Mouse (Mus musculus) gastrocnemius, adult 2 months (tissue): ENCODE data around the gene Rab32. TPM values are rescaled to one million over a fixed set of nuclear protein-coding genes. Genes with fewer than 3 reads are reported as not detected.
"Not testable (repeated sequence)": the region's sequence is repeated elsewhere in the genome, so short reads cannot be mapped to it uniquely, and the experiment has no call there.

ENCODE experiments used
- DNase-seq: peaks from one replicate; pipeline ENCODE4 v3.0.0; 2022
- H3K27ac ChIP-seq: fragments of 200-600 bp; 2 replicates; pipeline ENCODE4 v1.8.1; 2022; ENCODE audit warnings: mild to moderate bottlenecking
- H3K4me3 ChIP-seq: fragments of 200-600 bp; 2 replicates; pipeline ENCODE4 v1.8.1; 2022; ENCODE audit warnings: mild to moderate bottlenecking, moderate library complexity
- CTCF ChIP-seq: fragments of 200-600 bp; IDR thresholded peaks from 2 replicates; pipeline ENCODE4 v1.8.1; 2022; ENCODE audit warnings: antibody characterized with exemption, mild to moderate bottlenecking, moderate library complexity
- intact Hi-C: fragments of 180-260 bp; cut with DNase I; formaldehyde crosslinking; loops from one replicate; pipeline ENCODE4 v1.15.1; 2025
- long read RNA-seq, 2 experiments: library from polyadenylated mRNA; stranded (forward); transcript quantifications; one replicate each; pipeline ENCODE4 v2.0.0; 2021
- total RNA-seq, 2 experiments: library from RNA; stranded (reverse); gene quantifications; 2 replicates each; pipeline ENCODE4 v1.2.3; 2021

The Rab32 gene
- under 1 TPM; 0.87 to 0.98 TPM for total RNA-seq
- long read RNA-seq, experiment 1, partial matches to known transcripts = 1 of 3 reads
- long read RNA-seq, experiment 1, other reads (novel, unspliced or antisense) = 0 of 3 reads
- long read RNA-seq, experiment 2, partial matches to known transcripts = 0 of 1 reads
- long read RNA-seq, experiment 2, other reads (novel, unspliced or antisense) = 0 of 1 reads

DNA sequence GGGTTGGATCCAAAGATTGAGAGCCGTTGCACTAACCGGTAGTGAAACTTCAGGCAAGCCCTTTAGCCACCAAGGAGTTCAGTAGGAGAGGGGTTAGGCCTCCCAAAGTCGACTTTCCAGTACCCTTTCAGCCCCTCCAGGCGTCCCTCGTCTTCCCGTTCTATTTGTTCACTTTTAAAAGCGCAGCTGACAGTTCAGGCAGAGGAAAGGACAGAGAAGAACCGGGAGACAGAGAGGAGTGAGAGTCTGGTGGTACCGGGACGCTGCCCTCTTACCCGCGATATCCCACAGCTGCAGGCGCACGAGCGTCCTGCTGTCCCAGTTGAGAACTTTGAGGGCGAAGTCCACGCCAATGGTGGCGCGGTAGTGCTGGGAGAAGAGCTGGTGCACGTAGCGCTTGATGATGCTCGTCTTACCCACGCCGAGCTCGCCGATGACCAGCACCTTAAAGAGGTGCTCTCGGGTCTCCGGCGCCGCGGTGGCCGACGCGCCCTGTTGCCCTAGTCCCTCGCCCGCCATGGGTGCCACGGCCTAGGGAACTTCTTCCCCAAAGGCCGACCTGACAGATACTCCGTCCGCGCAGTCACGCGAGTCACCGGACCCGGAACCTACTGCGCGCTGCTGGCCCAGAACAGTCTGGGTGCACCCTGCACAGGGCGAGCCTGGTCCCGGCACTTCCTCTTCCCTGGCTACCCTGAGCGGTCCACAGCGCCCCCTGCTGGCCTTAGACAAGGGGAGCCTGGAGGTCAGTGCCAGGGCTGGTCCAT lies at the start of gene Rab32:
Gene Rab32, minus strand, starts transcription at position 696 of the 767 bp plus-strand sequence.
- peak within 1 kb of the TSS; percentile 83 for H3K27ac ChIP-seq
- TF ChIP-seq CTCF = peak; percentile 99

DNA sequence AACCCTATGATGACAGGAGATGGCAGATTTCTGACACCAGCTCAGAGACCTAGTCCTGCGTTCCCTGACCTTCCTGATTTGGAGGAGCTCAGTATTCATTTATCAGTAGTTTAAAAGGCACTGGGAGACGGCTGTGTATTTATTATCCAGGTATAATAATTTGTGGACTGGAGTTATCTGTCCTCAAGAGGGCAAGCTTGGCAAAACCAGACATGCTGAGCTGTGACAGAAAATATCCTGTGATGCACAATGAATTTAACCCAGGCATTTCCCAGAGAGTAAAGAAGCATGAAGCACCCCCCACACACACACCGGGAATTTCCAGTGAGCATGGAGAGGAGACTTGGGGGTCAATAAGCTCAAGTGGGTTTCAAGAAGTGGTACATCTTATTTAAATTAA lies 42.7 kb upstream of the Rab32 start:
- Histone ChIP-seq H3K4me3 (no peak overlapping the region), H3K27ac (no peak overlapping the region)
- TF ChIP-seq CTCF = no peak
- intact Hi-C loops = no loop called here
- no peak for DNase-seq

More for the DNA sequence above, at the start of gene Rab32:
- DNase-seq = peak; percentile 94
- H3K4me3 ChIP-seq = peak within 1 kb of the TSS; percentile 91
- intact Hi-C loops = loop anchor here (1.0 to 10.0 kb wide), 3 partner anchors 150 to 733 kb away; no protein-coding TSS in a partner anchor

DNA sequence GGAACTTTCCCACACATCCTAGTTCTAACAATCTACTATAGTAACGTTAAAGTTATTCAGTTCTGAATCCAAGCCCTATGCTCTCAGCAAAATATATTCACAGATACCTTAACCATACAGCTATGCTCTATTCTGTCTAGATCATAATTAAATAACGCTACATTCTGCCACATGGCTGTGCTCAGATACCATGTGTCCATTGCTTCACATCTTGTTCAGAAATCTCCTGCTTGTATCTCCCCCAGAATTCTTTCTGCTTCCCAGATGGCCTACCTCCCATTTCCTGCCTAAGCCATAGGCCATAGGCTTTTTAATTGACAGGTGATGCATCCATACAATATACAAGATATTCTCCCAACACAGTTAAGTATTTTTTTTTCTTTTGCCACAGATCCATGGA lies 39.4 kb upstream of the Rab32 start:
- DNase-seq, H3K27ac ChIP-seq, H3K4me3 ChIP-seq, intact Hi-C loops: not testable (repeated sequence)

DNA sequence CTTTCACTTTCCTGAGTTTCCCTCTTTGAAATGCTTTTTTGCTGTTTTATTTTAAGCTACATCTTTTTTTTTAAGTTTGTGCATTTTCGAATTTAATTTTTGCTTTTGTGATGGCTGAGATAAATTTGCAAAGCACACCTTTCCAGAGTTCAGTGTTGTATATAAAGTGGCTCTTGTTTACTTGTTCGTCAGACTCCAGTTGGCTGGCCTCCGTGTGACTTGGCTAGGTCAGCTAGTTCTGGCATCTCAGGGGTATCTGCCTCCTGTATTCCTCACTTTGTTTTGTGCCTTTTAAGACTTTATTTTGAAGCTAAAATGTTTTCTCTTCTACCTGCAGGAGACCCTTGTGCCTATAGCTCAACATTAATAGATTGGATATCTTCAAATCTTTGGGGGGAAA lies 22.7 kb upstream of the Rab32 start:
- Histone ChIP-seq H3K4me3 (no peak overlapping the region), H3K27ac (no peak overlapping the region)
- intact Hi-C loops = no loop called here
- TF ChIP-seq CTCF = no peak
- DNase-seq = no peak

DNA sequence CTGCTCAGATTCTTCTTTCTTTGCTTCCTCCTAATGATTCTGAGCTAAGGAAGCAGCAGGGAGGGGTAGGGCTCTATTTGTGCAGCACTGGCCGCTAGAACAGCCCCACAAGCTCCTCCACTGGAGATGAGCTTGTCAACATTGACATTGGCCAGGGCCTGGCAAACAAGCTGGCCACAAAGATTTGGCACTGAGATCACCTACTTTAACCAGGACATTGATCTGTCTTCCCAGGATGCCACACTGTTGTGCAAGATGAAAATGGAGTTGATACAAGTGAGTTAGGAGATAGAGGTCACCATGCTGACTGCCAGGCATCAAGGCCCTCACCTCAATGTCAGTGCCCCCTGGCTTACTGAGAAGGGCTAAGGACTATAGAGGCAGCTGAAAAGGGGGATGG lies 21.8 kb upstream of the Rab32 start:
- DNase-seq = no peak
- no peak overlapping the region for H3K27ac ChIP-seq
- intact Hi-C loops = no loop called here
- no peak overlapping the region for H3K4me3 ChIP-seq
- no peak for TF ChIP-seq CTCF

DNA sequence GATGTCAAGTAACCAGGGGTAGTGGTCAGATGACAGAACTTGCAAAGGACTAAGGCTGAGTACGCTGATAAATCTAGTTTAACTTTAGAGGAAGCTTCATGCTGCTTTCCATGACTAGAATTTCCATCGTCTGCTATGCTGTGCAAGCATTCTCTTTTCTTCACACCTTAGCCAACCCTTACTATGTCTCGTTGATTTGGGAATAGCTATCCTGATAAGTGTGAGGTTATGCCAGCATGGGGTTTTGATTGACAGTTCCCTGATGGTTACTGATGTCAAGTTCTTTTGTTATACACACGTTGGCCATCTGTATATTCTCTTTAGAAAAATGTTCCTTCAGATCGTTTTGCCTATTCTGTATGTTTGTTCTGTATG lies 259 bp upstream of the Rab32 start:
- Histone ChIP-seq H3K4me3 (peak overlapping the region; percentile 91), H3K27ac (no peak overlapping the region)
- no peak for TF ChIP-seq CTCF
- DNase-seq = no peak
- intact Hi-C loops = loop anchor here (1.0 to 10.0 kb wide), 3 partner anchors 151 to 734 kb away; no protein-coding TSS in a partner anchor

DNA sequence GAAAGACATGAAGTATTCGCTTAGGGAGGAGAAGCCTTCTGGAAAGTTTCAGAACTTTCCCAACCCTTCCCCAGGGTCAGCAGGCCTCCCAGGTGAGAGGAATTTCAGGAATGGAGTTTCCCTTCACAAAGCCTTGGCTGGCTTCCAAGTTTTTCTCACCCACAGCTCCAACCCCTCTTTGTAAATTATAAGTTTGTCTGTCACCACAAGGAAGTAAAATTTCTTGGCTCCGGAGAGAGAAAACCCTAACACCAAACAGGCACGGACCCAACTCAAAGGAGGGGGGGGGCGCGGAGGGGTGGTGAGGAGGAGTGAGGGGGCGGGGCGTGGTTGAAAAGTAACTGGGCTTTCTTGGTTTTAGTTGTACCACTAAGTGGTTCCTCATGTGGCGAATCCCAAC lies 980 bp downstream of the Rab32 start:
- Histone ChIP-seq H3K27ac (peak overlapping the region; percentile 83), H3K4me3 (peak overlapping the region; percentile 91)
- intact Hi-C loops = loop anchor here (5.0 to 10.0 kb wide), 2 partner anchors 200 to 732 kb away; no protein-coding TSS in a partner anchor
- TF ChIP-seq CTCF = no peak
- DNase-seq = peak; percentile 31

DNA sequence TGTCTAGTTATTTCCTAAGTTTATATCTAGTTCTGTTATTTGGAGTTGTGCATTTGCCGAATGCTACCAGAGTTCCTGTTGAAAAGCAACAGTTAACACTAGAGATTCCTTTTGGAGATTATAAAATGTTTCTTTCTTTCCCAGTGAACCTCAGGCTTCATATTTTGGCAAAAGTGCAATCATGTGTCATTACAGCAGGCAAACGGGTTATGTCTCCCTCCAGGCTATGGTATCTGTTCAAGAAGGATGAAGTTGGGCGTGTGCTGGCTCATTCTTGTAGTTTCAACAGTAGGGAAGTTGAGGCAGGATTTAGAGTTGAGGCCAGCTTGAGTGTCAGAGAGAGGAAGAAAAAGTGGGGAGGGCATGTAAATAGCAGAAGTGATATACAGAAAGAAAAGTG lies 2.4 kb downstream of the Rab32 start:
- no peak overlapping the region for H3K4me3 ChIP-seq
- no peak for DNase-seq
- no peak for TF ChIP-seq CTCF
- intact Hi-C loops = loop anchor here (2.0 to 10.0 kb wide), 3 partner anchors 147 to 731 kb away; no protein-coding TSS in a partner anchor
- no peak overlapping the region for H3K27ac ChIP-seq

DNA sequence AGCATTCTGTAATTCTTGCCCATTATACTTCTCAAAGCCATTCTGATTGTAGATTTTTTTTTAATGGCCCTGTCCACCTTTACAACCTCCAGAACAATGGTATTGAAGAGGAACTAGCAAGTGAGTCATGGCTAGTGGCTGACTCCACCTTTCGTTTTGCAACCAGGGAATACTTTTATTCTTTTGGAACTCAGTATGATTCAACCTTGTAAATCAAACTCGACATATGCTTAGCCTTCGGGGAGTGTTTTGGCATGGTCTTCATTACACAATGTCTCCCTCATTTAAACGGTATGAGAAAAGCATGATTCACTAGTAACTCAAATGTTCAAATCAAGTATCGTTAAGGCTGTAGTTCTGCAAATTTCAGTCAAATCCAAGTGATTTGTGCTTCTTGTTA lies 2.8 kb downstream of the Rab32 start:
- TF ChIP-seq CTCF = no peak
- Histone ChIP-seq H3K27ac (no peak overlapping the region), H3K4me3 (no peak overlapping the region)
- DNase-seq = no peak
- intact Hi-C loops = loop anchor here (2.0 to 10.0 kb wide), 3 partner anchors 146 to 730 kb away; no protein-coding TSS in a partner anchor

DNA sequence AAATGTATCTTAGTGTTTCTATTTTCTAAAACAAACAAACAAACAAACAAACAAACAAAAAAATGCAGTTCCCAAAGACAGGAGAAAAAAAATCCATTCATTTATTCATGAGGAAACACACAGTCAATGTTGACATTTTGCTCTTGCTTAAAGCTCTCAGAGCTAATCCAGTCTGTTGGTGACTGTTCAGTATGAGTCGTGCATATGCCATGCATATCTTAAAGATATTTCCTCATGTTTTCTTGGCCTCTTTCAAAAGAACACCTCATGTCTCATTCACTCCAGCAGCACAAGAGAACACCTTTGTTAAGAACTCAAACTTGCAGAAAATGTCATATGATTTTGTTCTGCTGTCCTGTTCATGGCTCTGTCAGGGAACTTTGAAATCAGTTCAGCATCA lies 7.9 kb downstream of the Rab32 start:
- no peak for TF ChIP-seq CTCF
- H3K4me3 ChIP-seq = no peak overlapping the region
- intact Hi-C loops = loop anchor here (10.0 kb wide), 1 partner anchor 725 kb away; no protein-coding TSS in a partner anchor
- no peak overlapping the region for H3K27ac ChIP-seq
- DNase-seq = no peak

DNA sequence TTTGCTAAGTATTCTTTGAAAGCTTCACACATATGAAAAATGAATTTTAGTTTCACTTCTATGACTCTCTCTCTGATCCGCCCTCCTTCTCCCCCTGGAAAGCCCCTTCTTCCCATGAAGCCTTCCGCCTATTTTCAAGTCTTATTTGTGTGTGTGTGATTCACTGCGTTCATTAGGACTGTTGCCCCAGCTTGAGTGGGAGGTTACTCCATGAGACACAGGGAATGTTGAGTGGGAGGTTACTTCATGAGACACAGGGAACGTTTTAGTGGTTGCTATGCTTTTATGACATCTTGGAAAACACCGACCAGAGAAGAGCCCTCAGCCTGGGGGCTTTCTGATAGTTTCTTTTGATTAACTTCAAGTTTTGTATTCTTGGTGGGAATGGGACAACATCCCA lies 11.4 kb downstream of the Rab32 start:
- intact Hi-C loops = no loop called here
- Histone ChIP-seq H3K27ac (no peak overlapping the region), H3K4me3 (no peak overlapping the region)
- DNase-seq = no peak
- no peak for TF ChIP-seq CTCF

DNA sequence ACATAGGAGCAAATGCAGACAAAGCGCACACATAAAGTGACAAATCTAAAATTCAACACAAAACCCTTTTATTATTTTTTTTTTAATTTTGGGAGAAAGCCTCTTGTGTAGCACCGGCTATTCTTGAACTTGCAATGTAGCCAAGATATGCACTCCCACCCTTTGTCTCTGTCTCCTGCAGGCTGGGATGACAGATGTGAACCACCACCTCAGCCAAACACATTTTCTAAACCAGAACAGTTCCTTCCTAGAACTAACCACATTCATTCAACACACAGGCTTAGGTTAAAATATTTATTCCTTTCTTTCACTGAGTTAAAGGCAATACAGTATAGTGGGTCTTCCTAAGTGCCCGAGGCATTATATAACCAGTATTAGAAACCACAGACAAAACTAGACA lies 13.1 kb downstream of the Rab32 start:
- Histone ChIP-seq H3K27ac (no peak overlapping the region), H3K4me3 (no peak overlapping the region)
- no peak for DNase-seq
- TF ChIP-seq CTCF = no peak
- intact Hi-C loops = no loop called here

Other genes with a start within 250 kb of the Rab32 start
- gene Adgb, start 85.9 kb downstream of the Rab32 start, total RNA-seq = not detected
- not detected for gene Gm10944, start 123.1 kb upstream of the Rab32 start, total RNA-seq